Mouse (Mus musculus) midbrain, embryonic 15.5 days (tissue): ENCODE results near the gene Cpvl. TPM values are rescaled to one million over a fixed set of nuclear protein-coding genes. Genes with fewer than 3 reads are reported as not detected.

Experiments
- ATAC-seq: fragments of 200-750 bp; cut with Nextera tagmentation; replicated peaks from 2 replicates; pipeline ENCODE4 v1.8.0; 2017; ENCODE audit warnings: moderate TSS enrichment
- H3K27ac ChIP-seq: fragments of 300-500 bp; sonication (generic); 2 replicates; pipeline ENCODE4 v1.5.1; 2015; ENCODE audit warnings: mild to moderate bottlenecking, inconsistent platforms
- H3K27me3 ChIP-seq: fragments of 300-500 bp; sonication (generic); replicated peaks from 2 replicates; pipeline ENCODE4 v1.6.1; 2015; ENCODE audit warnings: inconsistent platforms
- H3K36me3 ChIP-seq: fragments of 300-500 bp; sonication (generic); replicated peaks from 2 replicates; pipeline ENCODE4 v1.6.1; 2015; ENCODE audit warnings: inconsistent platforms
- H3K4me1 ChIP-seq: fragments of 300-500 bp; sonication (generic); 2 replicates; pipeline ENCODE4 v1.6.1; 2015; ENCODE audit warnings: inconsistent platforms
- H3K4me2 ChIP-seq: fragments of 300-500 bp; sonication (generic); 2 replicates; pipeline ENCODE4 v1.6.1; 2015; ENCODE audit warnings: inconsistent platforms, mild to moderate bottlenecking, moderate library complexity
- H3K4me3 ChIP-seq: fragments of 300-500 bp; sonication (generic); 2 replicates; pipeline ENCODE4 v1.5.1; 2015; ENCODE audit warnings: mild to moderate bottlenecking, inconsistent platforms
- H3K9ac ChIP-seq: fragments of 300-500 bp; sonication (generic); 2 replicates; pipeline ENCODE4 v1.6.1; 2015; ENCODE audit warnings: mild to moderate bottlenecking, inconsistent platforms
- H3K9me3 ChIP-seq: fragments of 300-500 bp; sonication (generic); 2 replicates; pipeline ENCODE4 v1.6.1; 2016; ENCODE audit warnings: inconsistent platforms
- WGBS: fragments of 180-500 bp; shearing (Covaris S2); methylation state at CpG from one replicate; pipeline ENCODE4 v1.1.7; 2015; ENCODE audit warnings: mixed read lengths; 5-methylcytosine and 5-hydroxymethylcytosine counted together
- polyA plus RNA-seq: library from polyadenylated mRNA; unstranded; fragments of >200 nt; fragmentation: Nextera tagmentation; extraction: Ambion mirVana; gene quantifications from 2 replicates; pipeline ENCODE4 v1.2.1, GENCODE M21; 2015

Cpvl gene
- polyA plus RNA-seq, 1 experiment from 2014 or later = not detected

GRCm38 (mm10) chr6:53992386-53992785 lies 13.9 kb upstream of the Cpvl start:
- WGBS = 67% methylated on average over 3 of the region's 3 CpGs
- ATAC-seq = no peak
- no peaks in the 10 kb centered on the region for H3K4me1 ChIP-seq
- H3K27ac ChIP-seq = no peak overlapping the region
- H3K4me3 ChIP-seq = no peak overlapping the region
- H3K27me3 ChIP-seq = no peaks in the 10 kb centered on the region
- no peak overlapping the region for H3K9ac ChIP-seq
- H3K9me3 ChIP-seq = no peaks in the 10 kb centered on the region
- H3K36me3 ChIP-seq = no peaks in the 10 kb centered on the region
- no peak overlapping the region for H3K4me2 ChIP-seq

- H3K4me1 ChIP-seq = no peaks in the 10 kb centered on the region
- H3K4me3 ChIP-seq = no peak overlapping the region
- H3K4me2 ChIP-seq = no peak overlapping the region
- ATAC-seq = no peak
- no peak overlapping the region for H3K9ac ChIP-seq
- H3K36me3 ChIP-seq = no peaks in the 10 kb centered on the region
- WGBS = 84% methylated on average over 3 of the region's 3 CpGs
- no peaks in the 10 kb centered on the region for H3K9me3 ChIP-seq
- no peak overlapping the region for H3K27ac ChIP-seq
- H3K27me3 ChIP-seq = no peaks in the 10 kb centered on the region
Measured at GRCm38 (mm10) chr6:53987235-53987634, 8.8 kb upstream of the Cpvl start.

- H3K27me3 ChIP-seq = no peaks in the 10 kb centered on the region
- H3K27ac ChIP-seq = no peak overlapping the region
- no peak overlapping the region for H3K4me2 ChIP-seq
- no peaks in the 10 kb centered on the region for H3K9me3 ChIP-seq
- no peaks in the 10 kb centered on the region for H3K36me3 ChIP-seq
- no peak for ATAC-seq
- WGBS = 77% methylated on average over 14 of the region's 14 CpGs
- H3K9ac ChIP-seq = no peak overlapping the region
- no peaks in the 10 kb centered on the region for H3K4me1 ChIP-seq
- no peak overlapping the region for H3K4me3 ChIP-seq
Measured at GRCm38 (mm10) chr6:53986273-53986985, 8.0 kb upstream of the Cpvl start.

GRCm38 (mm10) chr6:53983820-53984219 lies 5.3 kb upstream of the Cpvl start:
- Histone ChIP-seq H3K4me2 (no peak overlapping the region), H3K9ac (no peak overlapping the region), H3K27me3 (no peaks in the 10 kb centered on the region), H3K27ac (no peak overlapping the region), H3K4me1 (no peaks in the 10 kb centered on the region), H3K36me3 (no peaks in the 10 kb centered on the region), H3K4me3 (no peak overlapping the region), H3K9me3 (no peaks in the 10 kb centered on the region)
- WGBS = 83% methylated on average over 6 of the region's 6 CpGs
- no peak for ATAC-seq

- H3K4me3 ChIP-seq = no peak overlapping the region
- no peaks in the 10 kb centered on the region for H3K36me3 ChIP-seq
- no peak overlapping the region for H3K9ac ChIP-seq
- no peaks in the 10 kb centered on the region for H3K9me3 ChIP-seq
- no peak overlapping the region for H3K4me2 ChIP-seq
- no peak for ATAC-seq
- no peak overlapping the region for H3K27ac ChIP-seq
- no peaks in the 10 kb centered on the region for H3K27me3 ChIP-seq
- H3K4me1 ChIP-seq = no peaks in the 10 kb centered on the region
- 73% methylated on average over 4 of the region's 4 CpGs for WGBS
Measured at GRCm38 (mm10) chr6:53982612-53983011, 4.1 kb upstream of the Cpvl start.

GRCm38 (mm10) chr6:53982047-53982600 lies 3.7 kb upstream of the Cpvl start:
- Histone ChIP-seq H3K27me3 (no peaks in the 10 kb centered on the region), H3K27ac (no peak overlapping the region), H3K4me2 (no peak overlapping the region), H3K4me1 (no peaks in the 10 kb centered on the region), H3K36me3 (no peaks in the 10 kb centered on the region), H3K9ac (no peak overlapping the region), H3K9me3 (no peaks in the 10 kb centered on the region), H3K4me3 (no peak overlapping the region)
- WGBS = 55% methylated on average over 9 of the region's 9 CpGs
- ATAC-seq = no peak

GRCm38 (mm10) chr6:53980817-53981480 lies 2.5 kb upstream of the Cpvl start:
- Histone ChIP-seq H3K36me3 (no peaks in the 10 kb centered on the region), H3K4me2 (no peak overlapping the region), H3K27me3 (no peaks in the 10 kb centered on the region), H3K9ac (no peak overlapping the region), H3K9me3 (no peaks in the 10 kb centered on the region), H3K4me3 (no peak overlapping the region), H3K27ac (no peak overlapping the region), H3K4me1 (no peaks in the 10 kb centered on the region)
- ATAC-seq = no peak
- 80% methylated on average over 15 of the region's 15 CpGs for WGBS

- no peak overlapping the region for H3K4me2 ChIP-seq
- H3K9ac ChIP-seq = no peak overlapping the region
- peaks cover 15% of the 10 kb centered on the region for H3K4me1 ChIP-seq
- no peaks in the 10 kb centered on the region for H3K27me3 ChIP-seq
- 86% methylated on average over 1 of the region's 1 CpGs for WGBS
- H3K27ac ChIP-seq = no peak overlapping the region
- ATAC-seq = no peak
- H3K9me3 ChIP-seq = no peaks in the 10 kb centered on the region
- H3K36me3 ChIP-seq = no peaks in the 10 kb centered on the region
- H3K4me3 ChIP-seq = no peak overlapping the region
Measured at GRCm38 (mm10) chr6:53974040-53974439, 4.4 kb downstream of the Cpvl start.

- H3K4me1 ChIP-seq = peaks cover 15% of the 10 kb centered on the region
- 35% methylated on average over 5 of the region's 5 CpGs for WGBS
- no peak overlapping the region for H3K4me2 ChIP-seq
- no peak overlapping the region for H3K27ac ChIP-seq
- H3K36me3 ChIP-seq = no peaks in the 10 kb centered on the region
- no peak overlapping the region for H3K9ac ChIP-seq
- H3K27me3 ChIP-seq = no peaks in the 10 kb centered on the region
- no peak for ATAC-seq
- no peaks in the 10 kb centered on the region for H3K9me3 ChIP-seq
- no peak overlapping the region for H3K4me3 ChIP-seq
Measured at GRCm38 (mm10) chr6:53973468-53973867, 5.0 kb downstream of the Cpvl start.

GRCm38 (mm10) chr6:53972238-53972743 lies 6.2 kb downstream of the Cpvl start:
- Histone ChIP-seq H3K36me3 (no peaks in the 10 kb centered on the region), H3K4me3 (no peak overlapping the region), H3K4me2 (no peak overlapping the region), H3K27me3 (no peaks in the 10 kb centered on the region), H3K9me3 (no peaks in the 10 kb centered on the region), H3K9ac (no peak overlapping the region), H3K27ac (no peak overlapping the region), H3K4me1 (peaks cover 15% of the 10 kb centered on the region)
- 41% methylated on average over 12 of the region's 12 CpGs for WGBS
- no peak for ATAC-seq

- 29% methylated on average over 3 of the region's 3 CpGs for WGBS
- no peak overlapping the region for H3K4me2 ChIP-seq
- H3K9me3 ChIP-seq = no peaks in the 10 kb centered on the region
- no peak overlapping the region for H3K4me3 ChIP-seq
- H3K27ac ChIP-seq = no peak overlapping the region
- peaks cover 17% of the 10 kb centered on the region for H3K4me1 ChIP-seq
- no peak overlapping the region for H3K9ac ChIP-seq
- no peaks in the 10 kb centered on the region for H3K27me3 ChIP-seq
- H3K36me3 ChIP-seq = no peaks in the 10 kb centered on the region
- ATAC-seq = no peak
Measured at GRCm38 (mm10) chr6:53971729-53972128, 6.7 kb downstream of the Cpvl start.

- no peaks in the 10 kb centered on the region for H3K27me3 ChIP-seq
- H3K4me3 ChIP-seq = no peak overlapping the region
- H3K4me2 ChIP-seq = no peak overlapping the region
- no peak overlapping the region for H3K9ac ChIP-seq
- H3K27ac ChIP-seq = no peak overlapping the region
- H3K36me3 ChIP-seq = no peaks in the 10 kb centered on the region
- H3K9me3 ChIP-seq = no peaks in the 10 kb centered on the region
- 66% methylated on average over 10 of the region's 10 CpGs for WGBS
- peaks cover 31% of the 10 kb centered on the region for H3K4me1 ChIP-seq
- ATAC-seq = no peak
Measured at GRCm38 (mm10) chr6:53969081-53969480, 9.4 kb downstream of the Cpvl start.
